Mouse (Mus musculus): ENCODE measurements around the gene Tshz3. TPM values are rescaled to one million over a fixed set of nuclear protein-coding genes. Genes with fewer than 3 reads are reported as not detected.

The Tshz3 gene
- polyA plus RNA-seq, 1 experiment from 2014 or later, result 0.97 TPM

DNA sequence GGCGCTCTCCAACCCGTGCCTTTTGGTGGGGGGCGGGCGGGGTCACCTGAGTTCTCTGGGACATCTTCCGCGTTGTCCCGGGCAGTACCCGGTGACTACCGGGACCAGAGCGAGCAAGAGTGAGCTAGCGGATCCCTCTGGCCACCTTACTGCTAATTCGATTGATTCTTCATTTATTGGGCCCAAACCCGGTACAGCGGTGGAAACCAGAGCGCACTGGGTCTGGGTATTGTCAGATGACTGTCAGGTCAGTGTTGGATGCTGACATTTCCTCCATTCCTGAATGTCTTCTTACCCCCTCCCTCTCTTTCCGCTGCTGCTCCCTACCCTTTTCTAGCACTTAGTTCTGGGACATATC is 650 bp downstream of the Tshz3 start:
- ATAC-seq (ENCODE audit: low read depth) (no peak), DNase-seq (no peak)
- no peak overlapping the region for H3K27ac ChIP-seq
- WGBS (ENCODE audit: insufficient replicate concordance), result 2% methylated on average over 16 of the region's 16 CpGs
- H3K4me3 ChIP-seq (replicated peaks), result peak overlapping the region; percentile 60
- H3K4me1 ChIP-seq (replicated peaks), result peaks cover 12% of the 10 kb centered on the region
- H3K27me3 ChIP-seq, result peaks cover 79% of the 10 kb centered on the region
- H3K9me3 ChIP-seq (replicated peaks), result no peaks in the 10 kb centered on the region
- H3K4me2 ChIP-seq, result peak overlapping the region; percentile 71
- H3K36me3 ChIP-seq, result no peaks in the 10 kb centered on the region
- H3K9ac ChIP-seq, result peak overlapping the region; percentile 56; the same call in 1 of the 2 replicates

DNA sequence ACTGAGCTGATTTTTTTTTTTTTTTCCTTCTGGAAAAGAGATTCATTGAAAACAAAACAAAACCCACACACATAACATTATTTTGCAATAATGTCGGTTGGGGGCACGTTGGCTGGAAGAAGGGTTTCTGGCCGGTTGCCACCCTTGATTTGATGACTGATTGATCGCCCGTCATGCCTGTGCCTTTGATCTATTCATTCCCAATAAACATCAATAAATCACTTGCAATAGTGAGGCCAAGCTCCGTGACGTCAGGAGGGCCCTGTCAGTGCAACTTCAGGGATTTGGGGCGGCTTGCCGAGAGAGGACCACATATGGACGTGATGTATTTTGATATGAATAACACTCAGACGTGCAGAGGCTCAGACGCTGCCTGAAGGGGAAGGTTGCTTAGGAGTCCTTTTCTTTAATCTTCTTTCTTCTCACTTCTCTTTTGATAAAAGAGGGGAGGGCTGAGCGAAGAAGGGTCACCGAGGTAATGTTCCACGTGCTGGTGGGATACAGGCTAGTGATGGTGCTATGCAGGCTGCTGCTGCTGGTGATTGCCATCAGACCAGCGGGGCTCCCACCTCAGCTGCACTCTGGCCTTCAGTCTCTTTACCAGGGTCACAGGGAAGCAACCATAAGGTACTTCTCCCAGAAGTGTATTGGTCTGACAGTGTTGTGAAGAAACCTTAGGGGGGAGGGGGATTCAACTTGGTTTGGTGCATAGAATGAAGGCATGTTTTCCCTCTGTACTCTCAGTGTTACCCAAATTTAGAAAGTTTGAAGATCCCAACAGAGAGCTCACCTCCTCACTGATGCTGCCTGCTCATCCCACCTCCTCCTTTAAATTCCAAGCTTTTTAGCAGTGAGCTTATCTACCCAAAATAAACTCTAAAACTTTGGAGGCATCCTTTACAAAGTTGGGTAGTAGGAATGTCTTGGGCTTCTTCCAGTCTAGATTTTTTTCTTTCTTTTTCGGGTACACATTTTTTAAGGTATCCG is 1.4 kb downstream of the Tshz3 start:
- Histone ChIP-seq H3K4me3 (replicated peaks) (peak overlapping the region; percentile 60), H3K9ac (no peak overlapping the region), H3K27me3 (peaks cover 71% of the 10 kb centered on the region), H3K9me3 (replicated peaks) (no peaks in the 10 kb centered on the region), H3K36me3 (no peaks in the 10 kb centered on the region), H3K27ac (no peak overlapping the region), H3K4me1 (replicated peaks) (peaks cover 12% of the 10 kb centered on the region), H3K4me2 (peak overlapping the region; percentile 71)
- no peak for DNase-seq
- WGBS (ENCODE audit: insufficient replicate concordance), result 14% methylated on average over 18 of the region's 18 CpGs
- ATAC-seq (ENCODE audit: low read depth), result no peak

DNA sequence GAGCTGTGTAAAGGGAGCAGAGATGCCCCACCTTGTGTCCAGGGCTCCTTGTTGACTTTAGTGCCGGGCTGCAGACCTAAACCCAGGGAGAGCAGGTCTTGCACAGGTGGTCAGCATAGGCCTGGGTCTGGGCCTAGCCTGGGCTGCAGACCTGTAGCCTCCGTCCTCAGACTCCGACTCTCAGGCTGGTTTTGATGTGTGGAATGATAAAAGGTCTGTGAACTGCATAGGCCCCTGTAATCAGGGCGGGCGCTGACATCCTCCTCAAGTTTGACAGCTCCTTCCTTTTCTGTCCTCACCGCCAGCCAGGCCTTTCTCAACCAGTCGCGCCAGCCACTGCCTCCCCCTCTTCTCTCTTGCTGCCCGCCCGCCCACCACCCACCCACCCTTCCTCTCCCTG is 8.7 kb downstream of the Tshz3 start:
- H3K4me3 ChIP-seq (replicated peaks), result no peak overlapping the region
- no peak overlapping the region for H3K4me2 ChIP-seq
- H3K27me3 ChIP-seq, result peaks cover 9% of the 10 kb centered on the region; the same call in 1 of the 2 replicates
- no peaks in the 10 kb centered on the region for H3K9me3 ChIP-seq (replicated peaks)
- DNase-seq, result no peak
- ATAC-seq (ENCODE audit: low read depth), result no peak
- no peak overlapping the region for H3K9ac ChIP-seq
- H3K4me1 ChIP-seq (replicated peaks), result no peaks in the 10 kb centered on the region
- WGBS (ENCODE audit: insufficient replicate concordance), result 8% methylated on average over 8 of the region's 10 CpGs
- H3K27ac ChIP-seq, result no peak overlapping the region
- H3K36me3 ChIP-seq, result no peaks in the 10 kb centered on the region

DNA sequence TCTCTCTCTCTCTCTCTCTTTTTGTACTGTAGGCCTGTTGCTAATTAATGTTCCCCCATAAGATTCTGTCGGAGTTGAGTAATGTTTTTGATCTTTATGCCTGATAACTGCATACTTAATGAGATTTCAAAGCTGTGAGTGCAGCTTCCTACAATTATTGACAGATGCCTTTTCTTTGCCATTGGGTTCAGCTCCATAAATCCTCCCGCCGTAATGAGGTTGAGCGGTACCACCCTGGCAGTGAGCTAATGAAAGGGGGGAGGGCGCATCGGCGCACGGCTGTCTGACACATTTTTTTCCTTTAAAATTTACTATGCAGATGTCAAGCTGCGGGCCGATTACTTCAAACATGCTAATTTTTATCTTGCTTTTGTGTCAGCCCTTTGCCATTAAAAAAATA is 9.3 kb downstream of the Tshz3 start:
- Histone ChIP-seq H3K36me3 (no peaks in the 10 kb centered on the region), H3K9ac (no peak overlapping the region), H3K4me2 (no peak overlapping the region), H3K9me3 (replicated peaks) (no peaks in the 10 kb centered on the region), H3K27ac (no peak overlapping the region), H3K4me1 (replicated peaks) (no peaks in the 10 kb centered on the region), H3K4me3 (replicated peaks) (no peak overlapping the region), H3K27me3 (peaks cover 9% of the 10 kb centered on the region; the same call in 1 of the 2 replicates)
- 29% methylated on average over 10 of the region's 10 CpGs for WGBS (ENCODE audit: insufficient replicate concordance)
- DNase-seq (no peak), ATAC-seq (ENCODE audit: low read depth) (no peak)

DNA sequence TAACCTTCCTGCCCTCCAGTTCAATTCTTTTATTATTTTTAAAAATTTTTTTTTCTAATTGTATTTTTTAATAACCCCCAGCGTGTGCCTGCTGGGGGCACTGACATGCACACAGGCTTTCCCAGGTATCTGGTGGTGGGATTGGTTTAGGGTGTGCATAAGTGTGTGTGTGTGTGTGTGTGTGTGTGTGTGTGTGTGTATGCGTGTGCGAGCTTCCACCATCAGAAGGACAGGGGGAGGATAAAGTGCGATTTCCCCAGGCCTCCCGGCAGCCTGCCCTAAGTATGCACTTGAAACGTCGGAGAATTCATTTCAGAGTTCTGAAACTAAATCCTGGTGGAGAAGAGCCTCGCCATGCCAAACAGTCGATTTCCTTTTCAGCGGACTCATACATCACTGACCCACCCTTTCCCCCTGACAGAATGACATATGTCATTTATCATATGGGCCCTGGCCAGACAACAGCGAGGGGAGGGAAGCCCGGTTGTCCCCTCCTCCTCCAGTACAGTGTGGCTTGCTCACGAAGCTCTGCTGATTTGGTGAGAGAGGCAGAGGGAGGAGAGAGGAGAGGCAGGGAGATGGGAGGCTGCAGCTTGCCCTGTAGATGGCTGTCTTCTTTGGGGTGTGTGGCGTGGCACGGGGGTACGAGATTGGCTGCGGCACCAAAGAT is 9.9 kb downstream of the Tshz3 start:
- Histone ChIP-seq H3K4me1 (replicated peaks) (no peaks in the 10 kb centered on the region), H3K27me3 (peaks cover 9% of the 10 kb centered on the region; the same call in 1 of the 2 replicates), H3K4me3 (replicated peaks) (no peak overlapping the region), H3K9ac (no peak overlapping the region), H3K9me3 (replicated peaks) (no peaks in the 10 kb centered on the region), H3K4me2 (peak overlapping the region; percentile 19; the same call in 1 of the 2 replicates), H3K36me3 (no peaks in the 10 kb centered on the region), H3K27ac (no peak overlapping the region)
- ATAC-seq (ENCODE audit: low read depth) (no peak), DNase-seq (no peak)
- 26% methylated on average over 16 of the region's 17 CpGs for WGBS (ENCODE audit: insufficient replicate concordance)

DNA sequence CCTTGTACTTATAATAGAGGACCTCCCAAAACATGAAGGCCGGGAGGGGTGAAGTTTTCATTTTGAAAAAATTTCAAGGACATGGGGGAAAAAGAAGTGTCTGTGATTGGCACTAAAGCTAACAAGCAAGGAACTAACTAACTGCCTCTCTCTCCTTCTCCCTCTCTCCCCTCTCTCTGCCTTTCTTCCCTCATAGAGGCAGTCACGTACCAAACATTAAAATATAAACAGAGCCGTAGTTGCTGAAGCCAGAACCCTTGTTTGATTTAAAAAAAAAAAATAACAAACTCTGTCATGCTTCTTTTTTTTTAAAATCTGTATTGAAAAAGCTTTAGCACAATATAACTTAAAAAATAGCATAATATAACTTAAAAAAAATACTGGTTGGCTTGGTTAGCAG is 10.9 kb downstream of the Tshz3 start:
- DNase-seq (no peak), ATAC-seq (ENCODE audit: low read depth) (no peak)
- WGBS (ENCODE audit: insufficient replicate concordance), result 42% methylated on average over 3 of the region's 3 CpGs
- Histone ChIP-seq H3K36me3 (no peaks in the 10 kb centered on the region), H3K4me3 (replicated peaks) (no peak overlapping the region), H3K27me3 (peaks cover 9% of the 10 kb centered on the region; the same call in 1 of the 2 replicates), H3K27ac (no peak overlapping the region), H3K4me2 (no peak overlapping the region), H3K4me1 (replicated peaks) (no peaks in the 10 kb centered on the region), H3K9ac (no peak overlapping the region), H3K9me3 (replicated peaks) (no peaks in the 10 kb centered on the region)

DNA sequence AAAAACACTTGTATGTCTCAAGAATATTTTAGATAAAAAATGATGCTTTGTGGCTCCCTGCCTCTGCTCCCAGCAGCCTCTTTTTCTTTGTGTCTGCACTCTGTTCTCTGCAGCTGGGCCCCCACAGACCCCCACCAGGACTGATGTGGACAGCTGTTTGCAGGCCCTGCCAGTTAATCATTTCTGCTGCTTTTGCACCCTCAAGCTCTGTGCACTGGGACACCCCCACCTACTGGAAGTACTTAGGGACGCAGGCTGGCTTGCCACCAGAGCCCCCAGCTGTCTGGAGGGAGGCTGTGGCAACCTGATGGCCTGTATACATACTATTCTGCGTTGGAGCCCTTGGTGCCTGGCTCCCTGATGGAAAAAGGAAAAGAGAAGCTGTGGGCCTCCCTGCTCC is 11.3 kb downstream of the Tshz3 start:
- no peaks in the 10 kb centered on the region for H3K36me3 ChIP-seq
- peaks cover 9% of the 10 kb centered on the region; the same call in 1 of the 2 replicates for H3K27me3 ChIP-seq
- no peak overlapping the region for H3K9ac ChIP-seq
- no peak overlapping the region for H3K4me3 ChIP-seq (replicated peaks)
- WGBS (ENCODE audit: insufficient replicate concordance), result 16% methylated on average over 2 of the region's 2 CpGs
- no peaks in the 10 kb centered on the region for H3K4me1 ChIP-seq (replicated peaks)
- H3K4me2 ChIP-seq, result no peak overlapping the region
- H3K9me3 ChIP-seq (replicated peaks), result no peaks in the 10 kb centered on the region
- no peak for DNase-seq
- no peak for ATAC-seq (ENCODE audit: low read depth)
- H3K27ac ChIP-seq, result no peak overlapping the region

DNA sequence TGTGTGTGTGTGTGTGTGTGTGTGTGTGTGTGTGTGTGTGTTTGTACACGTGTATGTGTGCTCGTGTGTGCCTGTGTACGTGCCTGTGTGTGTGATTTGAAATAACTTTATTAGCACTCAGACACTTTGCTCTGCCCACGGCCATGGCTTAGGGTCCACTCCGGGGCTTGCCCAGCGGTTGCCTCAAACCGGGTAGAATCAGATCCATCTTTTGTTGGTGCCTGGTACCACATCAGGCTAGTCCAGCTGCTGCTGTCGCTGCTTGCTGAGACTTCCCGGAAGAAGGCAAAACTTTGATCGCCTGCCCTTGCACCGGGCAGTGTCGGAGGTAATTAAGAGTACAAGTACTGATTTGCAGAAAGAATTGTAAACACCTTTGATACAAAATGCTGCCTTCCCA is 12.1 kb downstream of the Tshz3 start:
- Histone ChIP-seq H3K9me3 (replicated peaks) (no peaks in the 10 kb centered on the region), H3K27me3 (peaks cover 9% of the 10 kb centered on the region; the same call in 1 of the 2 replicates), H3K4me3 (replicated peaks) (no peak overlapping the region), H3K36me3 (no peaks in the 10 kb centered on the region), H3K4me2 (no peak overlapping the region), H3K4me1 (replicated peaks) (no peaks in the 10 kb centered on the region), H3K27ac (no peak overlapping the region), H3K9ac (no peak overlapping the region)
- no peak for DNase-seq
- WGBS (ENCODE audit: insufficient replicate concordance), result 66% methylated on average over 12 of the region's 12 CpGs
- no peak for ATAC-seq (ENCODE audit: low read depth)

DNA sequence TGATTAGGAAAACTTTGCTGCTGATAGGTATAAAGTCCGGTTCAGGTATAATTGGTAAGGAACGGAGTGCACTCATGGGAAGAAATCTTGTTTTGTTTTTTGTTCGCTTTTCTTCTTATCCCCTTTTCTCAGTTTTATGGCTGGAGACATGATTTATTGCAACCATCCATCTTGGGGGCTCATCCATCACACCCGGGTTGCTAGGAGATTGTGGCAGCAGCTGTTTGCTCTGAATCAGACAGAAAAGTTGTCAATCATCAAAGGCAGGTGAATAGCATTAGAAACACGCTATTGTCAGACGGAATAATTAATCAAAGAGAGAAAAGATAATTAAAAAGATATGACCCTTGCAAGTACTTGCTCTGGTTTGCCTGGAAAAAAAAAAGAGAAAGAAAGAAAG is 12.5 kb downstream of the Tshz3 start:
- peaks cover 9% of the 10 kb centered on the region; the same call in 1 of the 2 replicates for H3K27me3 ChIP-seq
- H3K4me3 ChIP-seq (replicated peaks), result no peak overlapping the region
- no peak for DNase-seq
- H3K9ac ChIP-seq, result no peak overlapping the region
- H3K9me3 ChIP-seq (replicated peaks), result no peaks in the 10 kb centered on the region
- no peak overlapping the region for H3K27ac ChIP-seq
- ATAC-seq (ENCODE audit: low read depth), result no peak
- no peaks in the 10 kb centered on the region for H3K36me3 ChIP-seq
- H3K4me2 ChIP-seq, result no peak overlapping the region
- WGBS (ENCODE audit: insufficient replicate concordance), result 62% methylated on average over 6 of the region's 6 CpGs
- no peaks in the 10 kb centered on the region for H3K4me1 ChIP-seq (replicated peaks)

DNA sequence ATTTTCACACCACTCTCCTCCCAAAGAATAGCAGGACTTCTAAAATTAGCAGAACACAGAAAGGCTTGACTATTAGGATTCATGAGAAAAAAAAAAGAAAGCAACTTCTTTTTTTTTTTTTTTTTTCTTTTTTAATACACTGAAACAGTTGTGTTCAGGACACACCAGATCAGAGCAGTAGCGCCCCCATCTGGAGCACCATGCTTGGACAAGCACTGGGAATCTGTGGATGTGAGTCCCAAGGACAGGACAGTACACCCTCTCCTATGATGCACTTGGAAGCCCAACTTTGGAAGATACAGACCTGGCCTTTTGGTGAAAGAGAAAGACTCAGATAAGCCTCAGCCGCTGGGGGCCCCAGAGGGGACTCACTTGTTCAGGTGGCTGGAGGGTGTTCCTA is 13.8 kb downstream of the Tshz3 start:
- Histone ChIP-seq H3K27ac (no peak overlapping the region), H3K4me1 (replicated peaks) (no peaks in the 10 kb centered on the region), H3K27me3 (peaks cover 6% of the 10 kb centered on the region; the same call in 1 of the 2 replicates), H3K9me3 (replicated peaks) (no peaks in the 10 kb centered on the region), H3K4me2 (no peak overlapping the region), H3K4me3 (replicated peaks) (no peak overlapping the region), H3K36me3 (no peaks in the 10 kb centered on the region), H3K9ac (no peak overlapping the region)
- no peak for DNase-seq
- no peak for ATAC-seq (ENCODE audit: low read depth)
- WGBS (ENCODE audit: insufficient replicate concordance), result 31% methylated on average over 2 of the region's 2 CpGs

DNA sequence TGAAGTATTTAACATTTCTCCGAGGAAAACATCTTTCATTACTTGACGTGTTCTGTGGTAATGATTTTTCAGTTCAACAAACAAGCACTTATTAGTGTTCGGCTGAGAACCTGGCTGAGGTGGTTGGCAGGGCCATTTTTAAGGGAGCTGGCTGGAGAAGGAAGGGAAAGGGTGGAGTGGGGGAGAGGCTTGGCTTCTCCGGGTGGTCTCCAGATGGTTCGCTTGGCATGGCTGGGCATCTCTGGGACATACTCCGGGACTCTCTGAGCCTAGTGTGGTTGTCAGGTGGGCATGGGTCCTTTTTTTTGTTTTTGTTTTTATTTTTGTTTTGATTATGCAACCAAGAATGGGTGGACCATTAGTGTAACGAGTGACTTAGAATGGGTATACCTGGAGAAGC is 16.4 kb downstream of the Tshz3 start:
- H3K4me2 ChIP-seq, result no peak overlapping the region
- WGBS (ENCODE audit: insufficient replicate concordance), result 62% methylated on average over 7 of the region's 7 CpGs
- no peak for ATAC-seq (ENCODE audit: low read depth)
- H3K27me3 ChIP-seq, result no peaks in the 10 kb centered on the region
- no peaks in the 10 kb centered on the region for H3K36me3 ChIP-seq
- DNase-seq, result no peak
- no peak overlapping the region for H3K4me3 ChIP-seq (replicated peaks)
- no peak overlapping the region for H3K27ac ChIP-seq
- no peak overlapping the region for H3K9ac ChIP-seq
- H3K4me1 ChIP-seq (replicated peaks), result no peaks in the 10 kb centered on the region
- H3K9me3 ChIP-seq (replicated peaks), result no peaks in the 10 kb centered on the region
